Mouse (Mus musculus) thymus, adult 18-20 months (tissue): ENCODE results near the gene Zbtb20.
A peak's percentile ranks its signal among the peaks of the same experiment; 100 is the strongest.

Experiments
- DNase-seq, 2 experiments: peaks; one replicate each; pipeline ENCODE4 v3.0.0; 2022; ENCODE audit warnings: mixed read lengths in 2 of 2

Zbtb20 gene

DNA sequence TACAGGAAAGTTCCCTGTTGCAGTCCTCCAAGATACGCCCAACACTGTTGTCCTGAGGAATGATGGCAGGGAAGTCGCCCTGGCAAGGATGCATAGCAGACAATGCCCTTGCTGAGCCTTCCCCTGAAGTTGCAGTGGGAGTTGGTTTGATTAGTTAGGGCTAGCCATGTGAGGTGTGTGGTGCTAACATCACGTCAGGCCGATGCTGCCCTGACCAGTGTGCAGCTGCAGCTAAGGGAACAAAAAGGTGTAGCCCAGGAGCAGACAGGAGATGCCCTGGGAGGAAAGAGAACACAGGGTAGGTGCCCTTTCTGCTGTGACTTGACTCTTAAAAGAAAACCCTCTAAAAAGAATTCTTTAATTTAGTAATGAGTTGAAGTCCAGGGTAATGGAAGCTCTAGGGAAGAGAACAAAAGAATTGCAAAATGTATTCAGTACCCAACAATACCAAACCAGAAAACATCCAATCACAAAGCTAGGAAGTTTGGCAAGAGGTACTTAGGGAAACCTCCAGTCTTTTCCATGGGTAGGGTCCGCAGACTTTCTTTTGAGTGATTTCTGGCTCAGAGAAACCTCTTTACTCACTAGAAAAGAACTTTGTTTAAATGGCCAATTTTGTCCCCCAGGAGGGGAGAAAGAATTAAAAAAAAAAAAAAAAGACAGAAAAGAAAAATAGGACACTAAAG, 747.8 kb downstream of the Zbtb20 start:
- DNase-seq: no peak

GRCm38 (mm10) chr16:43624876-43625275, 749.2 kb downstream of the Zbtb20 start:
- peak in 1 of 2 experiments; percentile 9 for DNase-seq

- no peak for DNase-seq
Observed at GRCm38 (mm10) chr16:43625289-43625688, 749.6 kb downstream of the Zbtb20 start.

DNA sequence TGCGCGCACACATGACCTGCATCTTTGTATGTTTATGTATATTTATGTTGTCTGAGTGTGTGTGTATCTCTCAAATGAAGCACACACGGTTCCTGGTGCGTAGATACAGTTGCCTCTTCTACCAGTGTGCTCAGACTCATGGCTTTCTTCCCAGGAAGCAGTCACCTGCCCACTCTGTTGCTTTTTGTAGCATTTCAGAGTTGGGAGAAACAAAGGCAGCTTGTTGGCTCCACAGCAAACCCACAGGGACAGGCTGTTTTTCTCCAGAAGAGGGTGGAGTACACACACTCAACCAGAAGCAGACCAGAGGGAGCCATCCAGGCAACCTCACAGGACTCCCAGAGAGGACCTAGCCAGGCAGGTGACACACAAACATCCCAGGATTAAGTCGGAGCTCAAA, 750.3 kb downstream of the Zbtb20 start:
- DNase-seq: no peak

DNA sequence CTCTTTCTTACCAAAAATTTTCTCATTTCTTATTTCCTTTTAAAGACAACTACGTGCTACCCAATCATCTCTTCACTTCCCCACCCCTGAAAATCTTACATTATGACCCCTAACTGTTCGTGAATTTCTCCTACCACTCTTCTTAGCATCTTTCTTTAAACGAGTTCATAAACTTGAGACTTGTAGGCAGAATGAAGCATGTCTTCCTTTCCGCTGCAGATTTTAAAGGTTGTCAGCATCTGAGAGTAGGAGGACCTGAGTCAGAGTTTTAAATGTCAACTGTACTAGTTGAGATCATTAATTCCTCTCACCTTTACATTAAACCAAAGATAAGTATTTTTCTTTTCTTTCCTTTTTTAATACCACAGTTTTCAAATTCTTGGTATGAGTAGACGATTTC, 753.0 kb downstream of the Zbtb20 start:
- DNase-seq: no peak

DNA sequence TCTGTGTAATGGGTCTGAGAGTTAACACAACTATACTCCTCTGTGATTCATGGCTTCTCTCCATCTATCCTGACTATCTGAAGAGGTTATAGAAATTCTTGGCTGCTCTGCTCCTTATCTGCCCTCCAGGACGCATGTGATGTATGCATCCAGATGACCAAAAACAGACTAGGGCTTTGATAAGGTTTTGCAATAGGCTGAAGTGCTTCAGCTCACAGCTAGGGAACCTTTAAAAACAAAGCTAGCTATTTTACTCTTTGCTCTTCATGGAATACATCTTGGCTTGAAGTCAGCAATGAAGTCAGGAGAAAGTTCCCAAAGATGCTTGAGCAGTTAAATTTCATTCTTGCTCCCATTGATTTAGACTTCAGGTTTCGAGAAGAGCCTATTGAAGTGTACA, 756.1 kb downstream of the Zbtb20 start:
- no peak for DNase-seq

- no peak for DNase-seq
Observed at GRCm38 (mm10) chr16:43634037-43634436, 758.4 kb downstream of the Zbtb20 start.

- DNase-seq: no peak
Observed at GRCm38 (mm10) chr16:43637241-43637640, 761.6 kb downstream of the Zbtb20 start.

DNA sequence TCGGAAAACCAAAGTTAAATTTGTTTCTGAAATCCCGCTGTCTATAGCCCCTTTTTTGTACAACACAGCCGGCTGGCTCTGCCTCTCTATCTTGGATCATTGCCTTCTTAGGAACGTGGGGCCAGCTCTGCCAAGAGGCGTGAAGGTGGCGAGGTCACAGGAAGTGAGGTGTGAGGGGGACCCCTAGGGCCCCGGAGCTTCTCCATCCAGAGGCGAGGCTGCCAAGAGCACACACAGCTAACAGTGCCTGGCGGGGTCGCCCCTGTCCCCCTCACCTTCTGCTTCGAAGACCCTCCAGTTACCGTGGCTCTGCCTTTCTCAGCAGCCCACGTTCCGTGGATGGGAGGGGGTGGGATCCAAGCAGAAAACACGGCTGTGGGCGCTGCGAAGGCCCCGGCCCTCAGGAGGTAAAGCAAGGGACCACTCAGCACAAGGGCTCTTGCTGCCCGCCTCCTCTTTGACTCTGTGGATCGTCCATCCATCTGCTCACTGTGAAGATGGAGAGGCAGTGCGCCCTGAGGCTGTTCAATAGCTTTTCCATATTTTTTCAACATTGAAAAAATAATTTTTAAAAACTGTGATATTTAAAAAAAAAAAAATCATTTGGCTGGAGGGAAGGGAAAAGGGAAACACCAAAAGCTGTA, 762.8 kb downstream of the Zbtb20 start:
- DNase-seq: no peak

DNA sequence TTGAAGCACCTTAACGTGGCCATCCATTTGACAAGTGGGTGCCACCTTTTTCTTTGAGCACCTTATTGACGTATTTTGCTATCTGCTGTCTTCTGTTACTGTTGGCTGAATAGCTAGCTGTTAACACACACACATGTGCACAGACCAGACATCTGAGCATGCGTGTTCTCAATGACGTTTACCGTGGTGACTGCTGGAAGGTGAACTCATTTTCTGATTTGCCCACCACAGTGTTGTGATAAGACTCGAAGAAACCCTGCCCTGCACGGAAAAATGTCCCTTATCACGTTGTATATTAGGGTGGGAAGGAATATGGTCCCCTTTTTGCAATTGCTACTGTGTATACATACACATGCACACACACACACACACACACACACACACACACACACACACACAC, 765.5 kb downstream of the Zbtb20 start:
- no peak for DNase-seq

DNA sequence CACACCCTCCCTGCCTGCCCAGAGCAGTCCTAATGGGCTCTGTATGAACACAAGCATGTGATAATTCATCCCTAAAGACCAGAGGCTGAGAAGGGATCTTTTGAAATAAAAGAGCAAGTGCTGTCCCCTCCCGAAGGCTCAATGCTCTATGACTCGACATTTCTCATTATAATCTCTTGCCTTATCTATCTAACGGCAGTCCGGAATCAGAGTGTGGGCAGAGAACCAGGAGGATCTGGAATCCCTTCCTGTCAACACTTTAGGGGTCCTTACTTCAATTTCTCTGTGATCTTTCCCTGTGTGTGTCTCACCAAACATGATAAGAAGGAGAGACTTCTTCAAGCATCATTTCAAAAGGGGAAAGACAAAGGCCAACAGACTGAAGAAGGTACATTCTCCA, 770.2 kb downstream of the Zbtb20 start:
- DNase-seq: no peak

DNA sequence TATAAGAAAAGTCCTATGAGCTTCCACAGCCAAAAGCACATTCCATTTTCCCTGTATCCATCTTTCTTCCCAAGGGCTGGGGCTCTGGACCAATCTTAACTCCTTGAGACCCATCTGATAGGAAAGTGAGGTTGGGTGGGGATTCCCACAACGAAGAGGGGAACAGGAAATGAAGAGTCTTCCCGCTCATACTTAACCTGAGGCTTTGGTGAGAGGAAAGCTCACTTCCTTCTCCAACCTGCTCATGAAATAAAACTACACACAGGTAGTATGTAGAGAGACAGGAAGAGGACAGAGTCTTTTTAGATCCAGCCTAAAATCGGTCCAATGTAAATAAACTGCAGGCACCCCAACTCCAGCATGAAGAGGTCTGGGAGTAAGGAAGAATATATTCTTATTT, 771.3 kb downstream of the Zbtb20 start:
- DNase-seq: no peak

GRCm38 (mm10) chr16:43647641-43648040, 772.0 kb downstream of the Zbtb20 start:
- DNase-seq: no peak

- no peak for DNase-seq
Observed at GRCm38 (mm10) chr16:43650355-43651080, 774.8 kb downstream of the Zbtb20 start.

DNA sequence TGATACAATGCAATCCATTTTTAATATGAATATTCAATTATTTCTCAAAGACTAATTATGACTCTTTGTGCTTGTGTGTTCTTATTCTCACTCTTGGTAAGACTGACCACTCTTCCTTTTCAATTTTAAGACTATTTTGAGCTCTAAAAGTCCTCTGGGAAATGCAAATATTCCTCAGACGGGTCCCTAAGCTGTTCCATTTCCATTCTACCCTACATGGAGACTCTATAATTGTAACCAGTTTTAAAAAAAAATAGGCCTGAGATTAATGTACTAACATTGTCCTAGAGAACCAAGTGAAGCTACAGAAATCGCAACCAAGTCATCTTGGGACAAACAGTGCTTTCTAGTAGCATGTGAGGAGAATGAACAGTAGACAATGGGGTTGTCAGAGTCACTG, 777.6 kb downstream of the Zbtb20 start:
- no peak for DNase-seq

DNA sequence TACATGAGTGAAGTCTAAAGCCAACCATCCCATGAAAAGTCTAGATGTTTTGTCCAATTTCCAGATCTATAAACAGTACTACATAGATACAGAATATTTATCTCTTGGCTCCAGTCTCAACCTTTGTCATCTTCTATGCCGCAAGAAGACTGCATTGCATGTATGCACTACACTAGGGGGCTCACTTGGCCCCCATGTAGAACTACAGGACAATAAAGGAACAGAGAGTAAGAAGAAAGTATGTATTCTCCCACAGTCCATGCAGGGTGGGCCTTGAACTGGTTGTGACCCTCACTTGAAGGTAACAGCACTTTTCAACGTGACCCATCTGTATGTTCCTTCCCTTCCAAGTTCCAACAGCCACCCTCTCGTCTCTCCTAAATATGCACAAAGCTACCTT, 778.6 kb downstream of the Zbtb20 start:
- no peak for DNase-seq

DNA sequence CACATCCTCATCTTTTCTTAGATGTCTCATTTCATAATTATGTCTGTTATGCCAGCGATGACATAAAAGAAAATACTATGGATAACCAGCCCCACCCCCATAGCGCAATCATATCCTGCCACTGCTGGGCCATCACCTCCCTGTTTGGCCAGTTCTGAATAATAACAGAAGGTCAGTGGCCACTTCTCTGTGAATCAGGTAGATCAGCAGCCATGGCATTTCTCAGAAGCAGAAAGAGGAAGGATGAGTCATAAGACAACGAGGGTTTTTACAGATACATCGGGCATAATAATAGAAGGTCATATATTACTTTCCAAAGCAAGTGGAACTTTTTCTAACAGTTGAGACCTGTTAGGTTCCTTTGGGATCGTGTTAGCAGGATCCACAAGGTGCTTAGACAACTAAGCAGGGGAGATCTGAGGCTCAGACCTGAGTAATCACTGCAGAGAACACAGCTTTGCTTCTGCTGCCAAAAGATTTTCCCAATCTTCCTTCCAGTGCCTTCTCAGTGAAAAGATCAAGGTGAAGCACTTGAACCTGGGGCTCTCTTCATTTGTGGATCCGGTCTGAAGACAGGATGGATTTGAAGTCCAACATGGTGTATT, 779.6 kb downstream of the Zbtb20 start:
- no peak for DNase-seq

DNA sequence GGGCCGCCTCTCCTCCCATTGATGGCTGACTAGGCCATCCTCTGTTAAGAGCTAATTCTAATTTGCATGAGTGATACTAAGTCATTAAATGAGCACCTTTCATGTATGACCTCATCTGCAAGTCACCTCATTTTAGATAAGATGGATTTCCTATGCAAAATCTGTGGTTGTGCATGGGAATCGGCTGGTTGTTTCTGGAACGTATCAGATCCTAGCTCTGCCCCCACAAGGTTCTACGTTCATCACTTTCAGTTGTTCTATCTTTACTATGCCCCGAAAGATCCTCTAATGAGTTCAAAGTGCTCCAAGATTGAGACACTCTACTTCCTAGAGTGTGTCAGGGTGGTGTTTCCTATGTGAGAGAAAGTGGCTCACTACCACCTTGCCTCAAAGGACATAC, 785.9 kb downstream of the Zbtb20 start:
- DNase-seq: no peak

DNA sequence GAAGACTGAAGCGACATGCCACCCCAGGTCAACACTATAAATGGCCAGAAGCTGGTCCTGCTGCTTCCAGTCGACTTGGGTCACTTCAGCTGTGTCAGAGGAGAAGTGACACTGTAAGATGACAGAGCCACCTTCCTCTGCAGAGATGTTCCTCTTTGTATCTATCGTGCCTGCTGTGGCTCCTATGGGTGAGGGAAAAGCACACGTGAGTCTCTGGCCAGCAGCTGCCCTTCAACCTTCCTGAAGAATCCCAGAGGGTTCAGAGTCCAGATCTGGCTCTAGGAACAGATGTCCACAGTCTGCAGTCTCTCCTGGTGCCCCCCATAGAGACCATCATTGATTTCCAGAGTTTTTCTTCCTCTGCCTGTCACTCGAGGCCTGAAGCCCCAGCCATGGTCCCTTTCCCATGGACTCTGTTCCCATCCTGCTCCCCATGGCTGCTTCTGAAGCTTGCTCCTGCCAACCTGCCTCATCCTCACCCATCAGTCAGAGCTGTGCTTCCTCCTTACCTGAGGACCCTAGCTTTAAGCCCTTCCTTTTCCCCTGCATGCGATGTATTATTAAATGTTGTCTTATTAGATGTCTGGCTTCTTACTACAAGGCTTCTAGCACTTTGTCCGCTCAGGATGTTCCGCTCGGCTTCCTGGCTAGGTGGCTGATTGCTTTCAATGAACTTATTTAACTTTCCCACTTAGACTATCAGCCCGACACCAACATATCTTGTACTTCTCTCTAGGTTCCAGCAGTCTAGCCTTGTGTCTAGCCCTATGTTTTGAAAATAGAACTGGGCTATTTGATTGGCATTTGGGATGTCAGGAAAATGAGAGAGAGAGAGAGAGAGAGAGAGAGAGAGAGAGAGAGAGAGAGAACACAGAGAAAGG, 786.7 kb downstream of the Zbtb20 start:
- no peak for DNase-seq

GRCm38 (mm10) chr16:43663978-43664579, 788.4 kb downstream of the Zbtb20 start, which contains the start of gene Tigit:
TSS of gene Tigit (minus strand) at chr16:43664146.
- DNase-seq: peak in 1 of 2 experiments; percentile 9

- no peak for DNase-seq
Observed at GRCm38 (mm10) chr16:43664861-43665260, 789.2 kb downstream of the Zbtb20 start.

- DNase-seq: no peak
Observed at GRCm38 (mm10) chr16:43668294-43668693, 792.6 kb downstream of the Zbtb20 start.
